Mouse (Mus musculus): ENCODE results near the gene Eef1akmt3.
"Not testable (repeated sequence)": the region's sequence is repeated elsewhere in the genome, so short reads cannot be mapped to it uniquely, and the experiment has no call there.

Gene Eef1akmt3

DNA sequence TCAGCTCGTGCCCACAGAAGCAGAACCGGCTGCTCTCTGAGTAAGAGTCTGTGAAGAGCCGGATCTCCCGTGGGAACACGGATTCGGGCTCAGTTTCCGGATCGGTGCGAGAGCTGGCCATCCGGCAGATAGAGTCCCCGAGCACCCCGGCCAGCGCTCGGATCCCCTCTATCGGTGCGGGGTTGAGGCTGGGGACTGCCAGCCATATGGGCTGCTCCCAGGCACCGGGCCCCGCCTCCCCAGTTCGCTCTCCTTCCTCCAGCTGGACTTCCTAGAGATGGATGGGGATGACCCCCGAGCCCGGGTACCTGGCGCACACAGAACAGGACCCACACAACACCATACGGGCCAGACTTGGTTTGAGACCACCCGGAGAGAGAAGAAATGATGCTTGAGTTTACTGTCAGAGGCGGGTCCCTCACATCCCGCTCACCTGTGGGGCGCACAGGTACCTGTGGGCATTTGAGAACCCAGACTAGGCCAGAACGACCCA, at the start of gene Eef1akmt3, which contains the start of gene Mettl1:
Eef1akmt3 (minus strand) TSS at position 240 of the 493 bp plus-strand sequence.
Mettl1 (plus strand) TSS at position 141 of the 493 bp plus-strand sequence.
- DNase-seq (ENCODE audit: low read depth, low spot score), result no peak

DNA sequence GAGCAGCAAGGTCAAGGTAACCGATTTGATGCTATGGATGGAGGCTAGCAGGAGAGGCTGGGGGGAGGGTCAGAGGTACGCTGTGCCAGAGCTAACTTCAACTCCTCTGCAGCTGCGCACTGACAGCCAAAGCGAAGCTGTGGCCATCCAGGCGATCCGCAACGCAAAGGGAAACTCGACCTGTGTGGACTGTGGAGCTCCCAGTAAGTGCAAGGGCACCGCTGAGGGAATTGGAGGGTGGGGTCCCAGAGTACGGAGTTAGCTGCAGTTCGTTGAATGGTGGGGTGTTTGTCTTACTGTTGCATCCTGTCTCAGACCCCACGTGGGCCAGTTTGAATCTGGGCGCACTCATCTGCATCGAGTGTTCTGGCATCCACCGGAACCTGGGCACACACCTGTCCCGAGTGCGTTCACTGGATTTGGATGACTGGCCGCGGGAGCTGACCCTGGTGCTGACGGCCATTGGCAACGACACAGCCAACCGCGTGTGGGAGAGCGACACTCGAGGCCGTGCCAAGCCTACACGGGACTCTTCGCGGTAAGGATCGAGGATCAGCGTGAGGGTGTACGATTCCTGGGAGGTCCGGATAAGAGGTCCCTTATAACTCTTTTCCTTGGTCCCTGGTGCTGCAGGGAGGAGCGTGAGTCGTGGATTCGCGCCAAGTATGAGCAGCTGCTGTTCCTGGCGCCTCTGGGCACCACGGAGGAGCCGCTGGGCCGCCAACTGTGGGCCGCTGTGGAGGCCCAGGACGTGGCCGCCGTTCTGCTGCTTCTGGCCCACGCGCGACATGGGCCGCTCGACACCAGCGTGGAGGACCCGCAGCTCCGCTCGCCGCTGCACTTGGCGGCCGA, 49.5 kb upstream of the Eef1akmt3 start:
- no peak for DNase-seq (ENCODE audit: low read depth, low spot score)

- no peak for DNase-seq (ENCODE audit: low read depth, low spot score)
Observed at GRCm38 (mm10) chr10:127085633-127086032, 44.3 kb upstream of the Eef1akmt3 start.

- DNase-seq (ENCODE audit: low read depth, low spot score), result no peak
Observed at GRCm38 (mm10) chr10:127085052-127085451, 43.7 kb upstream of the Eef1akmt3 start.

DNA sequence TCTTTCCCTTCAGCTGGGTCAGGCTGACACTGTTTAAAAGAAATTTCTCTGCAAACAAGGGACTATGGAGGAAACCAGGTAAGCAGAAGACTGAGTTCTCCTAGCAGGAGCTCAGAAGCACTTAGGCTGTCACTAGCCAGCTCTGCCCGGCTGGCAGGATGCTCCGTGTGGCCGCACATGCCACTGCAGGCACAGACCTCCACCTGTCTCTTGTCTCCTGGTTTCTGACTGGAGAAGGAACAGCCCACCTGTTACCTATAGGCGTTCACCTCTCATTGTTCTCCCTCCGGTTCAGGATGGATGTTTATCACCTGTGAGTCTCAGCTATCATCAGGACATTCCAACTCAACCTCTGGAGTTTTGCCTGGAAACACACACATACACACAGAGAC, 42.6 kb upstream of the Eef1akmt3 start:
- no peak for DNase-seq (ENCODE audit: low read depth, low spot score)

GRCm38 (mm10) chr10:127083292-127083914, 42.1 kb upstream of the Eef1akmt3 start:
- no peak for DNase-seq (ENCODE audit: low read depth, low spot score)

DNA sequence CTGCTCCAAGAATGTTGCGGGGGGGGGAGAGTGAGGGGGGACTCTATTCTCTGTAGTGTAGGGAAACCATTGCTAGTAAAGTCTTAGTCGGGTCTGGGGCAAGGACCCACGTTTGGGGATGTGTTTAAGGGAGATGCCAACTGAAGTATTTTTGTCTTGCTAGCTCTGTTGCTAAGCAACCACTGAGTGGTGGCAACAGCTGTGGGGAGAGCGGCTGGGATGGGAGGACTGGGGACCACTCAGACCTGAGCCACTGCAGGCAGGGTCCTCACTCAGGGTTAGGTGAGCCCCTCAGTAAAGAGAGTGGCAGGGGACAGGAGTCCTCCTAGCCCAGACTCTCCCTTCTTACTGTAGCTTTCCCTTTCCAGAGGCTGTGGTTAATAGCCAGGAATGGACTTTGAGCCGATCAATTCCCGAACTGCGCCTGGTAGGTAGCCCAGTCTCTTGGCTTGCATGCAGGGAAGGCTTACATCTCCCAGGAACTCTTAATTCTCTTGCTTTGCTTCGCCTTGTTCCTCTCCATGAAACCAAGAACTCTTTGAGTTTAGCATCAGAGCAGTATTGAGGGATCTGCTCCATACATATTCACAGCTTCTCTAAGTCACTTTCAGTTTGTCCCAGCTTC, 40.8 kb upstream of the Eef1akmt3 start:
- DNase-seq (ENCODE audit: low read depth, low spot score), result no peak

GRCm38 (mm10) chr10:127080901-127081780, 39.8 kb upstream of the Eef1akmt3 start:
- no peak for DNase-seq (ENCODE audit: low read depth, low spot score)

DNA sequence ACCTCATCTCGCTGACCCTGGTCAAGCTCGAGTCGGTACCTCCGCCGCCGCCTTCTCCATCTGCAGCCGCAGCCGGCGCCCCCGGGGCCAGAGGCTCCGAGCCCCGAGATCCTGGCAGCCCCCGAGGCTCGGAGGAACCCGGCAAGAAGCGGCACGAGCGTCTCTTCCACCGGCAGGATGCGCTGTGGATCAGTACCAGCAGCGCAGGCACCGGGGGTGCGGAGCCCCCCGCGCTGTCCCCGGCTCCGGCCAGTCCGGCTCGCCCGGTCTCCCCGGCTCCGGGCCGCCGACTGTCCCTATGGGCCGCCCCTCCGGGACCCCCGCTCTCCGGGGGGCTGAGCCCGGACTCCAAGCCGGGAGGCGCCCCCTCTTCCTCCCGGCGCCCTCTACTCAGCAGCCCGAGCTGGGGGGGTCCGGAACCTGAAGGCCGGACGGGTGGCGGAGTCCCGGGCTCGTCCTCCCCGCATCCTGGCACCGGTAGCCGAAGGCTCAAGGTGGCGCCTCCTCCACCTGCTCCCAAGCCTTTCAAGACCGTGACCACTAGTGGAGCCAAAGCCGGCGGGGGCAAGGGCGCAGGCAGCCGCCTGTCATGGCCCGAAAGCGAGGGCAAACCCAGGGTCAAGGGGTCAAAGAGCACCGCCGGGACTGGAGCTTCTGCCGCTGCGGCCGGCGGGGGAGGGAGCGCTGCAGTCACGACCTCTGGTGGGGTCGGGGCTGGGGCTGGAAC, 38.5 kb upstream of the Eef1akmt3 start:
- DNase-seq (ENCODE audit: low read depth, low spot score), result no peak

GRCm38 (mm10) chr10:127078677-127079575, 37.6 kb upstream of the Eef1akmt3 start:
- DNase-seq (ENCODE audit: low read depth, low spot score), result no peak

DNA sequence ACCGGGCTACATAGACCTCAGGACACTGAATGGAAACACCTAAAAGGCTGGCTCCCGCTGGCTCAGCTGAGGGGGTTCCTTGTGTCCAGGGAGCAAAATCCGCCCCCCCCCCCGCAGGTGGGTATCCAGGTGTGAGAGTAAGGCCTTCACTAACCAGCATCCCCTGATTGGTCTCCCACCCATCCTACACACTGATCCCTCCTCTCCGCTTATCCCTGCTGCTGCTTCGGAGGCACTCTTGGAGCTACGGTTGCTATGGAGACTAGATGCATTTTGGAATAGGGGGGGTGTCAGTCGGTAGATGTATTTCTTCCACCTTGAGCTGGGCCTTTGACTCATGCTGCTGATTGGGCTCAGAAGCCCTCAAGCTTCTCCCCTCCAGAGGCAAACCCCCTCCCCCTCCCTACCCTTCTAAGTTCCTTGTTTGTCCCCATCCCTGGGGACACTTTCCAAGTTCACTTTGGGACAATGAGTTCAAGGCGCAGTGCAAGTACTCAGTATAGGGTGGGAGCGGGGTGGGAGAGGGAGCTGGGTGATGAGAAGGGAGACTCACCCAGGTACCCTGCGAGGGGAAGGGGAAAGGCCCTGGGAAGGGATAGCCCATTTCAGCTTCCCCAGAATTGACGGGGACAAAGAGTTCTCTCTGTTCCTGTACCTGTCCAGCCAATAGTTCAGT, 36.8 kb upstream of the Eef1akmt3 start:
- DNase-seq (ENCODE audit: low read depth, low spot score), result no peak

DNA sequence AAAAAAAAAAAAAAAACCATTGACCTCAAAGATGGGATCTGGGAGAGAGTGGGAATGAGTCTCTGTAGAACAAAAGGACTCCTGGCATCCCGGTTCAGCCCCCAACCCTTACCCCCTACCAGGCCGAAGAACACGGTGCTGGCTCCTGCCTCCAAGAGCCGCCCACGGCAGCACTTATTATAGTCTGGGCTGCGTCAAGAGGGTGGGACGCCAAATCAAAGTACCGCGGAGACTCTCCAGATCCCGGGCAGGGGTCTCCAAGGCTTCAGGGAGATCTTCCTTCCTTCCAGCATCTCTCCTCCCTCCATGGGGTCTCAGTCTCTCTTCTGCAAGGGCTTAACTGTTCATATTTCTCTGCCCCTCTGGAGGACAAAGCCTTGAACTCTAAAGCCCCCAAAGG, 36.2 kb upstream of the Eef1akmt3 start:
- DNase-seq (ENCODE audit: low read depth, low spot score), result no peak

- DNase-seq (ENCODE audit: low read depth, low spot score), result no peak
Observed at GRCm38 (mm10) chr10:127076082-127076481, 34.8 kb upstream of the Eef1akmt3 start.

DNA sequence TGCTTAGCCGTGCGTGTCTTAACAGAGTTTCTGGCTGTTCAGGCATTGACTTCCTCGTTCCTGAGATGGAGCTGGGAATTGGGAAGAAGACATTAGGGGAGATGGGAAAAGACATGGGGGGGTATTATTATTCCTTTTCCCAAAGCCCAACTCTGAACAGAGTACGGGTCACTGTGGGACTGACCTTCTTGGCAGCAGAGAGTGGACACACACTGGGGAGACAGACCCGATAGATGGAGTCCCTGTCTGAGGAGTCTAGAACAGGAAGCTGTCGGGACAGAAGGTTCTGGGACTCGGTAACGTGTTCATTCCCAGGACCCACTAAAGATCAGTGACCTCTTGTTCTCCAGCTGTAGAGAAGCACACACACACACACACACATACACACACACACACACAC, 34.3 kb upstream of the Eef1akmt3 start:
- no peak for DNase-seq (ENCODE audit: low read depth, low spot score)

- DNase-seq (ENCODE audit: low read depth, low spot score), result no peak
Observed at GRCm38 (mm10) chr10:127075080-127075479, 33.8 kb upstream of the Eef1akmt3 start, which contains the start of gene Agap2. TSS of gene Agap2 (plus strand) at chr10:127075284.

DNA sequence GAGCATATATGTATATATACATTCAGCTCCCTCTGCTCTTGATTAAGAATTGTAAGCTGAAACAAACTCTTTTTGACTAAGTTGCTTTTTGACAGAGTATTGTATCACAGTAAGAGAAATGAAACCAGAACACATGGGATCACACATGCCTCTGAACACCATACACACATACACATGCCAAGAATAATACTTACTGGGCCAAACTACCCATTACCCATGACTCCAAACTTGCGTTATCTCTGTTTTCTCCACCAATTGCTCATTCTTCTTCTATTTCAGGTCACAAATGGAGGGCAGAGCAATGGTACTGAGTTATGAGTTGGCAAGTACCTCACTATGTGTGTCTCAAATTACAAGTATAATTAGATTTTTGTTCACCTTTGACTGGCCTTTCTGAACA, 32.7 kb upstream of the Eef1akmt3 start:
- DNase-seq (ENCODE audit: low read depth, low spot score), result no peak

- not testable (repeated sequence) for DNase-seq (ENCODE audit: low read depth, low spot score)
Observed at GRCm38 (mm10) chr10:127072969-127073368, 31.7 kb upstream of the Eef1akmt3 start.

DNA sequence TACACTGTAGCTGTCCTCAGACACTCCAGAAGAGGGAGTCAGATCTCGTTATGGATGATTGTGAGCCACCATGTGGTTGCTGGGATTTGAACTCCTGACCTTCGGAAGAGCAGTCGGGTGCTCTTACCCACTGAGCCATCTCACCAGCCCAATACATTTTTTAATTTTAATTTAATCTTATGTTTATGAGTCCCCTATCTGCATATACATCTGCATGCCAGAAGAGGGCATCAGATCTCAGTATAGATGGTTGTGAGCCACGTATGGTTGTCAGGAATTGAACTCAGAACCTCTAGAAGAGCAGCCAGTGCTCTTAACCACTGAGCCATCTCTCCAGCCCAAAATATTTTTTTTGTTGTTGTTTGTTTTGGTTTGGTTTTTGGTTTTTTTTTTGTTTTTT, 31.0 kb upstream of the Eef1akmt3 start:
- not testable (repeated sequence) for DNase-seq (ENCODE audit: low read depth, low spot score)

DNA sequence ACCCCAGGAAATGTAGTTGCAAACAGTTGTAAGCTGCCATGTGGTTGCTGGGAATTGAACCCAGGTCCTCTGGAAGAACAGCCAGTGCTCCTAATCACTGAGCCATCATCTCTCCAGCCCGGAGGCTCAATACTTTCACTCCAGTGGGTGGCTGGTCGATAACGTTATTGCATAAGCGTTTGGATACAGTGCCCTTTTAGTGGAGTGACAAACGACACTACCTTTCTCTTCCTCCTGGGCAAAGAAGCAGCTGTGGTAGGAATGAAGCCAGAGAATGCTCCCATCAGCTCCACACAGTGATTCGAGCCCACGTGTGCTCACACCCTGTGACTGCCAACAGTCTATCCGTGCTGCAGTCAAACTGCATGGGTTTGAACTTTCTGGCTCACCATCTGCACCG, 29.9 kb upstream of the Eef1akmt3 start:
- no peak for DNase-seq (ENCODE audit: low read depth, low spot score)
